Mouse (Mus musculus) CH12.LX (cell line): ENCODE measurements around the gene Cadm2. TPM values are rescaled to one million over a fixed set of nuclear protein-coding genes. Genes with fewer than 3 reads are reported as not detected.

Experiments used
- DNase-seq: peaks from one replicate; pipeline ENCODE4 v3.0.0-alpha.2; 2013; ENCODE audit errors: extremely low read depth
- H3K27ac ChIP-seq: 2 replicates; pipeline ENCODE4 v1.5.1; 2012; ENCODE audit warnings: low read depth, mild to moderate bottlenecking, control low read depth, moderate library complexity; ENCODE audit not compliant: insufficient read depth
- H3K27me3 ChIP-seq: replicated peaks from 2 replicates; pipeline ENCODE3; 2012; ENCODE audit warnings: inconsistent platforms
- H3K36me3 ChIP-seq, 2 experiments: replicated peaks in 1 of 2; 2 replicates each; pipeline versions ENCODE3 to v1.6.1; 2012; ENCODE audit warnings: inconsistent platforms in 1 of 2, low read length in 1 of 2, mild to moderate bottlenecking in 1 of 2, mixed read lengths in 1 of 2, moderate library complexity in 1 of 2; ENCODE audit not compliant: control insufficient read depth in 1 of 2, insufficient read depth in 1 of 2
- H3K4me1 ChIP-seq, 2 experiments: 2 replicates each; pipeline ENCODE4 v1.6.1; 2012; ENCODE audit warnings: inconsistent platforms in 1 of 2, moderate library complexity in 1 of 2; ENCODE audit not compliant: insufficient read depth in 2 of 2, control insufficient read depth in 1 of 2
- H3K4me2 ChIP-seq: 2 replicates; pipeline ENCODE4 v1.6.1; 2012; ENCODE audit warnings: low read depth, mild to moderate bottlenecking, control low read depth; ENCODE audit not compliant: poor library complexity, insufficient read depth, severe bottlenecking
- H3K4me3 ChIP-seq, 3 experiments: fragments of 150-350 bp in 1 of 3; sonication (generic) in 1 of 3; replicated peaks in 1 of 3; 2 replicates each; pipeline versions ENCODE3 to v1.5.1; 2011 to 2012; ENCODE audit warnings: low read depth in 2 of 3, low read length in 2 of 3, mild to moderate bottlenecking in 2 of 3, moderate library complexity in 2 of 3, control low read depth in 1 of 3, improper control_type of control experiment in 1 of 3, inconsistent platforms in 1 of 3, mixed read lengths in 1 of 3; ENCODE audit not compliant: poor library complexity in 1 of 3
- H3K79me2 ChIP-seq: replicated peaks from 2 replicates; pipeline ENCODE4 v1.6.1; 2012; ENCODE audit warnings: mild to moderate bottlenecking, moderate library complexity; ENCODE audit not compliant: control insufficient read depth, poor library complexity, insufficient read depth, severe bottlenecking; ENCODE audit errors: extremely low read depth
- H3K9ac ChIP-seq: 2 replicates; pipeline ENCODE4 v1.6.1; 2012; ENCODE audit warnings: low read depth, mild to moderate bottlenecking, control low read depth, moderate library complexity; ENCODE audit not compliant: insufficient read depth
- H3K9me3 ChIP-seq: replicated peaks from 2 replicates; pipeline ENCODE3; 2012; ENCODE audit warnings: low read length, inconsistent platforms, mixed read lengths
- BHLHE40 ChIP-seq: IDR thresholded peaks from 2 replicates; pipeline ENCODE4 v1.6.1; 2011; ENCODE audit warnings: mild to moderate bottlenecking, low read depth, low read length, improper control_type of control experiment
- CHD2 ChIP-seq: IDR thresholded peaks from 2 replicates; pipeline ENCODE4 v1.6.1; 2011; ENCODE audit warnings: low read length, improper control_type of control experiment
- CTCF ChIP-seq, 2 experiments: IDR thresholded peaks in 1 of 2; conservative IDR thresholded peaks in 1 of 2; 2 replicates each; pipeline ENCODE4 v1.5.1; 2011 to 2012; ENCODE audit warnings: low read depth in 2 of 2, low read length in 2 of 2, improper control_type of control experiment in 1 of 2, inconsistent platforms in 1 of 2, mild to moderate bottlenecking in 1 of 2, moderate library complexity in 1 of 2
- ELF1 ChIP-seq: IDR thresholded peaks from 2 replicates; pipeline ENCODE4 v1.6.1; 2014; ENCODE audit warnings: low read depth, mild to moderate bottlenecking, inconsistent platforms, low read length, improper control_type of control experiment
- EP300 ChIP-seq: IDR thresholded peaks from 2 replicates; pipeline ENCODE4 v1.6.1; 2011; ENCODE audit warnings: low read length, improper control_type of control experiment
- ETS1 ChIP-seq: conservative IDR thresholded peaks from 2 replicates; pipeline ENCODE4 v1.6.1; 2012; ENCODE audit warnings: low read depth, mild to moderate bottlenecking, inconsistent platforms, low read length, improper control_type of control experiment, moderate library complexity
- GABPA ChIP-seq: IDR thresholded peaks from 2 replicates; pipeline ENCODE4 v1.6.1; 2012; ENCODE audit warnings: low read depth, low read length, improper control_type of control experiment, inconsistent platforms; ENCODE audit not compliant: insufficient replicate concordance
- HCFC1 ChIP-seq: IDR thresholded peaks from 2 replicates; pipeline ENCODE4 v1.6.1; 2012; ENCODE audit warnings: low read depth, mild to moderate bottlenecking, inconsistent platforms, low read length, improper control_type of control experiment
- IRF4 ChIP-seq: IDR thresholded peaks from 2 replicates; pipeline ENCODE4 v1.6.1; 2014; ENCODE audit warnings: low read depth, mild to moderate bottlenecking, inconsistent platforms, low read length, improper control_type of control experiment
- JUN ChIP-seq: IDR thresholded peaks from 2 replicates; pipeline ENCODE4 v1.6.1; 2011; ENCODE audit warnings: low read depth, mild to moderate bottlenecking, low read length, improper control_type of control experiment, moderate library complexity; ENCODE audit not compliant: insufficient read depth
- JUND ChIP-seq: conservative IDR thresholded peaks from 2 replicates; pipeline ENCODE4 v1.6.1; 2011; ENCODE audit warnings: low read depth, low read length, improper control_type of control experiment
- KAT2A ChIP-seq: IDR thresholded peaks from 2 replicates; pipeline ENCODE4 v1.6.1; 2012; ENCODE audit warnings: low read length, improper control_type of control experiment, inconsistent platforms; ENCODE audit not compliant: insufficient replicate concordance
- MAFK ChIP-seq: IDR thresholded peaks from 2 replicates; pipeline ENCODE4 v1.6.1; 2011; ENCODE audit warnings: low read length, improper control_type of control experiment; ENCODE audit not compliant: insufficient replicate concordance
- MAZ ChIP-seq: IDR thresholded peaks from 2 replicates; pipeline ENCODE4 v1.6.1; 2012; ENCODE audit warnings: low read depth, mild to moderate bottlenecking, inconsistent platforms, low read length, improper control_type of control experiment, moderate library complexity
- MXI1 ChIP-seq: IDR thresholded peaks from 2 replicates; pipeline ENCODE4 v1.6.1; 2011; ENCODE audit warnings: mild to moderate bottlenecking, low read depth, low read length, improper control_type of control experiment
- NELFE ChIP-seq: IDR thresholded peaks from 2 replicates; pipeline ENCODE4 v1.6.1; 2011; ENCODE audit warnings: low read depth, low read length, improper control_type of control experiment
- NRF1 ChIP-seq: IDR thresholded peaks from 2 replicates; pipeline ENCODE4 v1.6.1; 2014; ENCODE audit warnings: low read depth, mild to moderate bottlenecking, inconsistent platforms, low read length, improper control_type of control experiment, moderate library complexity
- RAD21 ChIP-seq: IDR thresholded peaks from 2 replicates; pipeline ENCODE4 v1.6.1; 2011; ENCODE audit warnings: low read depth, mild to moderate bottlenecking, low read length, improper control_type of control experiment, moderate library complexity
- RCOR1 ChIP-seq: conservative IDR thresholded peaks from 2 replicates; pipeline ENCODE4 v1.6.1; 2012; ENCODE audit warnings: low read depth, mild to moderate bottlenecking, inconsistent platforms, low read length, improper control_type of control experiment
- SIN3A ChIP-seq: IDR thresholded peaks from 2 replicates; pipeline ENCODE4 v1.6.1; 2012; ENCODE audit warnings: low read length, improper control_type of control experiment, inconsistent platforms
- SMC3 ChIP-seq: IDR thresholded peaks from 2 replicates; pipeline ENCODE4 v1.6.1; 2011; ENCODE audit warnings: low read depth, low read length, improper control_type of control experiment
- TBP ChIP-seq: conservative IDR thresholded peaks from 2 replicates; pipeline ENCODE4 v1.6.1; 2011; ENCODE audit warnings: low read depth, low read length, improper control_type of control experiment
- TCF12 ChIP-seq: IDR thresholded peaks from 2 replicates; pipeline ENCODE4 v1.6.1; 2014; ENCODE audit warnings: low read depth, mild to moderate bottlenecking, inconsistent platforms, low read length, improper control_type of control experiment
- UBTF ChIP-seq: IDR thresholded peaks from 2 replicates; pipeline ENCODE4 v1.6.1; 2012; ENCODE audit warnings: low read depth, mild to moderate bottlenecking, inconsistent platforms, low read length, improper control_type of control experiment, moderate library complexity
- USF1 ChIP-seq: IDR thresholded peaks from 2 replicates; pipeline ENCODE4 v1.6.1; 2014; ENCODE audit warnings: low read depth, mild to moderate bottlenecking, inconsistent platforms, low read length, improper control_type of control experiment
- ZC3H11A ChIP-seq: IDR thresholded peaks from 2 replicates; pipeline ENCODE4 v1.6.1; 2012; ENCODE audit warnings: low read depth, mild to moderate bottlenecking, inconsistent platforms, low read length, improper control_type of control experiment
- ZKSCAN1 ChIP-seq: IDR thresholded peaks from 2 replicates; pipeline ENCODE4 v1.6.1; 2012; ENCODE audit warnings: low read depth, inconsistent platforms, low read length, improper control_type of control experiment, borderline replicate concordance
- ZNF384 ChIP-seq: IDR thresholded peaks from 2 replicates; pipeline ENCODE4 v1.6.1; 2012; ENCODE audit warnings: low read depth, low read length, improper control_type of control experiment, inconsistent platforms
- dilution Hi-C: fragments of 300-500 bp; cut with MboI; formaldehyde crosslinking; loops from 2 replicates; pipeline ENCODE4 v1.14.3; 2020; ENCODE audit warnings: low sequenced_read_pairs; ENCODE audit not compliant: extremely low pct_unique_long_range_greater_than_20kb, extremely low pct_ligation_motif_present
- in situ Hi-C: fragments of 300-500 bp; cut with MboI; formaldehyde crosslinking; loops from 3 replicates; pipeline ENCODE4 v1.14.3; 2019; ENCODE audit warnings: low sequenced_read_pairs, low pct_ligation_motif_present, low pct_unique_long_range_greater_than_20kb, mixed read lengths
- polyA plus RNA-seq: library from polyadenylated mRNA; unstranded; fragments of >175 nt; gene quantifications from 2 replicates; pipeline ENCODE4 v1.2.1, GENCODE M21; 2012; ENCODE audit warnings: low read depth; ENCODE audit not compliant: insufficient read length
- total RNA-seq, 2 experiments: library from RNA; depleted of rRNA; stranded (reverse); fragments of 300-350 nt in 1 of 2; fragments of >200 nt in 1 of 2; gene quantifications; 2 replicates each; pipeline ENCODE4 v1.2.3; 2012 to 2014

Gene Cadm2
- total and polyA plus RNA-seq, 3 experiments: not detected

DNA sequence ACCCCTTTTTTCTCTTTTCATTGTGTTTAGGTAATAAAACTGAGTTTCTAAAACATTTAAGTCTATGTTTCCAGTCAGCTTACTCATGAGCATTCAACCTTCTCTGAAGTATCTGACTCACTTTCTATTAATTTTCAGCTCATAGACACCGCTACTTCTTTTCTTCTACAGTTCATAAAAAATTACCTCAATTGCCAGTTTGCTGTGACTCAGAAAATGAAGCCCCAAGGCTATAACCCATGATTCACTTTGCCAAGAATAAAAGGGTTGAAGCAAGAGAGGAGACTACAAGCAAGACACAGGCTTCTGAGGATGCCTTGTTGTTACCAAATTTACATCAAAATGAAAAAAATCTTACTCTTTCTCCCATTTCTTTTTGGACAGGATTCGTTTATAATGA lies 698.0 kb downstream of the Cadm2 start:
- dilution Hi-C loops: no loop called here
- Histone ChIP-seq H3K27ac (no peak overlapping the region), H3K4me2 (no peak overlapping the region), H3K4me1 (no peaks in the 10 kb centered on the region), H3K9ac (no peak overlapping the region), H3K36me3 (no peaks in the 10 kb centered on the region), H3K79me2 (no peaks in the 10 kb centered on the region), H3K4me3 (no peak overlapping the region), H3K9me3 (peaks cover 45% of the 10 kb centered on the region), H3K27me3 (no peaks in the 10 kb centered on the region)
- in situ Hi-C loops: no loop called here
- TF ChIP-seq ELF1 (no peak), MXI1 (no peak), NRF1 (no peak), UBTF (no peak), RAD21 (no peak), KAT2A (no peak), JUND (no peak), TBP (no peak), CTCF (conservative IDR thresholded peaks at IDR 0.05 in 1 of 2, IDR thresholded peaks at IDR 0.05 in 1 of 2; ENCODE audit: low read depth in 2 of 2, low read length in 2 of 2) (no peak), EP300 (no peak), NELFE (no peak), MAFK (no peak), MAZ (no peak), SIN3A (no peak), HCFC1 (no peak), JUN (no peak), BHLHE40 (no peak), ZKSCAN1 (no peak), IRF4 (no peak), RCOR1 (no peak)
- no peak for DNase-seq

DNA sequence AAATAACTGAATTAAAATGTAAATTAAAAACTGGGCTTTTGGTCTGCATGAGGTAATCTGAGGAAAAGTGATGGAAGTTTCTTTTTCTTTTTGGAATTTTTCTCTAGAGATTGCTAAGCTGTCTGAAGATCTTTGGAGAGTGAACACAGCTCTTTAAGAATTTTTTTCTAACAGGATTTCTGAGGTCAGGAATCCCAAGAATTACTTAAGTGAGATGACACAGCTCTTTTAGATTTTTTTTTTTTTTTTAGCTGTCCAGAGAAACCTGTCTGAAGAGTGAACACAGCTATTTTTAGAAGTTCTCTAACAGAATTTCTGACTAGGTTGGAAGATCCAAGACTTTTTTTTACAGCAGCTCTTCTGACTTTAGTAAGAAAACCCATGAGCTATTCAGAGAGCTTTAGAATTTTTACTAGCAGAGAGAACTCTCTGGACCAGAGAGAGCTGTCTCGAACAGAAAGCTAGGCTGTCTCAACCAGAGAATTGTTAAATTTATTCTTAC lies 699.2 kb downstream of the Cadm2 start:
- no peak overlapping the region for H3K9ac ChIP-seq
- TF ChIP-seq ETS1 (no peak), JUN (no peak), USF1 (no peak), MAFK (no peak), RAD21 (no peak), BHLHE40 (no peak), GABPA (no peak), NELFE (no peak), SMC3 (no peak), ZKSCAN1 (no peak), TCF12 (no peak), NRF1 (no peak), CTCF (conservative IDR thresholded peaks at IDR 0.05 in 1 of 2, IDR thresholded peaks at IDR 0.05 in 1 of 2; ENCODE audit: low read depth in 2 of 2, low read length in 2 of 2) (no peak), ZC3H11A (no peak), MAZ (no peak), ZNF384 (no peak), CHD2 (no peak), KAT2A (no peak)
- TF ChIP-seq, all 38 proteins: peak for 0
- H3K4me3 ChIP-seq: no peak overlapping the region
- no peak overlapping the region for H3K27ac ChIP-seq
- H3K4me2 ChIP-seq: no peak overlapping the region
- in situ Hi-C loops: no loop called here
- H3K27me3 ChIP-seq: no peaks in the 10 kb centered on the region
- peaks cover 51% of the 10 kb centered on the region for H3K9me3 ChIP-seq
- no peak for DNase-seq
- H3K36me3 ChIP-seq: no peaks in the 10 kb centered on the region
- dilution Hi-C loops: no loop called here
- H3K4me1 ChIP-seq: no peaks in the 10 kb centered on the region
- no peaks in the 10 kb centered on the region for H3K79me2 ChIP-seq
